Mouse (Mus musculus) kidney, postnatal 25 days (tissue): ENCODE measurements at regions not wholly inside any gene's neighbourhood (a gene's known extent, or its start where the extent isn't known, plus 50 kb on each side); places are given as distances from the start of the nearest gene placed in this dataset.

ENCODE experiments used
- DNase-seq, 2 experiments: peaks; one replicate each; pipeline ENCODE4 v3.0.0; 2021; ENCODE audit warnings: mixed read lengths in 2 of 2

DNA sequence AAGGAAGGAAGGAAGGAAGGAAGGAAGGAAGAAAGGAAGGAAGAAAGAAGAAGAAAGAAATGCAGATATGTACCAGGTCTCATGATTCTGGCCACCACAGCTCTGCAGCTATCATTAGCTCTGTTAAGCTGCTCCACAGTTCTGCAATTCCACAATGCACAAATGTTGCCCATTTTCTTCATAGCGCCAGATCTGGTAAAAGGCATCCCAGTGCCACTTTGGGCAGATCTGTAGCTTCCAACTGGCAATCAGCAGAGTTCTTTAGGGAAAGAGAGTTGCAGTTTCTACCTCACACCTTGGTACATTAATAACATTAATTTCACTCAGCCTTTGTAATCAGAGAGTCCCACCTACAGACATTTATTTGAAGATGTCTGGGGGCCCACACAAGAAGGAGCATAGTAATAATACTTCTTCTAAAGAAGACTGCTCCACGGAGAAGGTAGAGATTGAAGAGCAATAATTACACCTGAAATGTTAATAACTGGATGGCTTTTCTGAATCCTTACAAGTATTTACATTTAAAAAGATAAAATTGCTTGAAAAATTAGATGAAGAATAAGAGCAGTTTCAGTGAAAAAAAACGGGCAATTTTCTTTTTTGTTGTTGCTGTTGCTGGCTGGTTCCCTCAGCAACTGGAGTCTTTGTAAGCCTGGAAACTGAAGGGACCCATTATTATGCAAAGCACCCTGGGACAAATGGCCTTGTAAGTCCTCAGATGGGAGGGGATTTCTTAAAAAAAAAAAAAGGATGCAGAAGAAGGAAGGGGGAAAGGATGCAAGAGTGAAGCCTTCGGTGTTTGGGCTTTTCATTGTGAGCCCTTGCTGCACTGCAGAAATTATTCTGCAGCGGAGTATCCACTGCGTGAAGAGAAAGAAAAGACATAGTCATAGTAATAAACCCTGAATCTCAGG, 418.1 kb upstream of the Nr5a2 start:
- DNase-seq = no peak

DNA sequence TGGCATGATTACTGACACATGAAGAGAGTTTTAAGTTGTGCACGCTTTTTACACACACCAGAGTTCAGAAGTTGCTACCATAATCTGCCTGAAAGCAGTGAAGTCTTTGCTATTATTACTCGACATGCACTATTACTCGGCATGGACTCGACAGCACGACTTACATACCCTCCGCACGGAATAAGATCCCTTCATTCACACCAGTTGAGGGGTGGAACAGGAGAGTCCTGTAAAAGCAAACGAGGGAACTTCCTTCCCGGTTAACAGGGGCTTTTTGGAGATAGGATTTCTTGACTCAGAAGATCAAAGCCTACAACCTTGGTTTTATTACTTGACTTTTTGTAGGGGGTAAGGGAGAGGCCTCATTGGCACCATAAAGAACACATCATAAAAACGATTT, 416.4 kb upstream of the Nr5a2 start:
- DNase-seq = no peak

DNA sequence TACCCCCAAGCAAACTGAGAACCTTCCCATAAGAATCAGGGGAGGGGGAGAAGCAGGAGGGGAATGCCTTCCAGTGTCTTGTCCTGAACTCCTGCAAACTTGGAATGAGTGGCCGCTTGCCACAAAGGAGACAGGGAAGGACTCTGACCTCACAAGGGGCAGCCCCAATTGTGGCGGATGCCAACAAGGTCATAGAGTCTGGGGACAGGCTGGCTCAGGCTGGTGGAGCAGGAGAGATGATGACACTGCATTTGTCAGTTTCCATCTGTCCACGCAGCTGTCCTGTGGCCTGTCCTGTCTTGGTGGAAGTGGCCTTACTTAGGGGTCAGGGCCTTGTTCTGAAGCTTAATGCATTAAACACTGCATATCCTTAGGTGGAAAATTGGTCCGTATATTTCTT, 414.4 kb upstream of the Nr5a2 start:
- DNase-seq = peak in 1 of 2 experiments; percentile 39

DNA sequence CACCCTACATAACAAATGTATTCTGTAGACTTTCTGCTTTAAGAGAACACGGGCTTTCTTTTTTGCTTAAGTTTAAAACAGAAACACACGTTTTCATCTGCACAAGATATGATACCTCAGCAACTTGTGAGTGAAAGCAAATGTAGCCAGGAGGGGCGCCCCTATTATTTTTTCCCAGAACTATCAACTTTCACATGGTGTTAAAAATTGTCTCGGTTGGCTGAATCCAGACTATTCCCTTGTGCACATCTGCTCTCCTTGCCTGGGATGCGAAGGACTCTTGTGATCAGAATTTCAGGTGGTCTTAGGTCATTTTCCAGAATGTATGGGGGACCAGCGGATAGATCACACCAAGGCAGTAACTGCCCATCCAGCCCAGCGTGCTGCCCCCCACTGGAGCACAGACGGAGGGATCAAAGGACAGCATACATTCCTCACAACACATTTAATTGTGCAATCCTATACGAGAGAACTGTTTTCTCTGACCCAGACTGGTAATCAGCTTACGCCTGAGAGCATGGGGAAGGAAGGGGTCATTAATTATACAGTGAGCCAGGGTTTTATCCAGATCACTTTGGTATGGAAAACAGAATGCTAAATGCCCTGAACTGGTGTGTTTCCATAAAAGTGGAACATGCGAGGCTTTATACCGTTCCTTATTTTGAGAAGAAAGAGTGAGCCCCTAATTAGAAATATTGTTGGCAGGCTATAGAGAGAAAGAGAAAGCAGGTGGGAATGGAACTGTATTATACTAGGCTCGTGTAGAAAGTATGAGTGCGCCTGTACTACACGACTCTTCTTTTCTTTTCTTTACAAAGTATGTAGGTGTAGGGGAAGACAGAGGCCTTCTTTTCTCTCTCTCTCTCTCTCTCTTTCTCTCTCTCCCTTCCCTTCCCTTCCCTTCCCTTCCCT, 413.5 kb upstream of the Nr5a2 start:
- no peak for DNase-seq

DNA sequence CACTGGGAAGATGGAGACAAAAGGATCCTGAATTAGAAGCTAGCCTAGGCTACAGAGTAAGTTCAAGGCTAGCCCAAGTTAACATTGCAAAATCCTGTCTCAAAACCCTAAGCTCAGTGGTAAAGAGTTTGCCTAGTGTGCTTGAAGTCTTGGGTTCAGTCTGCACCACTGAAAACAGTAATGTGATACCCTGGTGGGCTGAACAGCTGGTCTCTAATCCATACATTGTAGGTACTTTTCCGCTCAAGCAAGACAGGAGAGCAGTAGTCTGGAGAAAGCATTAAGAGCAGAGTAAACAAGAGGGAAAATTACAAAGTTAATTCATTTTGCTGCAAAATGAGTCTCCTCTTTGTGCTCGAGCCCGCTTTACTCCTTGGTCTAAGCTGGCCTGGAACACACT, 412.0 kb upstream of the Nr5a2 start:
- DNase-seq = no peak

- no peak for DNase-seq
Observed at GRCm38 (mm10) chr1:137364396-137364795, 404.1 kb upstream of the Nr5a2 start.

- no peak for DNase-seq
Observed at GRCm38 (mm10) chr1:137363969-137364368, 403.7 kb upstream of the Nr5a2 start.

- DNase-seq = no peak
Observed at GRCm38 (mm10) chr1:137363561-137363960, 403.3 kb upstream of the Nr5a2 start.

GRCm38 (mm10) chr1:137360688-137361570, 400.7 kb upstream of the Nr5a2 start:
- DNase-seq = no peak

DNA sequence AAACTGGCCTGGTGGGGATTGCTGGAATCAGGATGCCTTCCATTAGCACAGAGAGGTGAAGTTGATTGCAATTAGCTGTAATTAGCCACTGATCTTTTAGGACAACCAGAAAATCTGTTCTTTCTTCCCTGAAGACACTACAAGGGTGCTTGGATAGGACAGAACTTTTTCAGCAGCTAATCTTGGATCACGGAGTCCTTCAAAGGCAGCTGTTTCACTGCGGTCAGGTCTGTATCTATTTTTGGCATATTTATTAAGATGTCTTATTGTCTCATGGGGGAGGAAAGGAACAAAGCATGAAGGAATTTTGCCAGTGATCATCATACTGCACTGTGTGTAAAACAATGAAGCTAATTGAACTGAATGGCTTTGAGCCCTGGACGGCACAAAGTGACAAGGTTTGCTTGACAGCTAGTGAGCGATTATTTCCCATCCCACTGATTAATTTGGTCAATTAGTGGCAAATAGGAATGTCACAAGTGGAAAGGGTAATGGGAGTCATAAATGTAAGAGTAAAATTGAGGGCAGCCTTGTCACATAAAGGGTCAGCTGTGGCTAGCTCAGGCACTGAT, 395.8 kb upstream of the Nr5a2 start:
- DNase-seq = no peak

DNA sequence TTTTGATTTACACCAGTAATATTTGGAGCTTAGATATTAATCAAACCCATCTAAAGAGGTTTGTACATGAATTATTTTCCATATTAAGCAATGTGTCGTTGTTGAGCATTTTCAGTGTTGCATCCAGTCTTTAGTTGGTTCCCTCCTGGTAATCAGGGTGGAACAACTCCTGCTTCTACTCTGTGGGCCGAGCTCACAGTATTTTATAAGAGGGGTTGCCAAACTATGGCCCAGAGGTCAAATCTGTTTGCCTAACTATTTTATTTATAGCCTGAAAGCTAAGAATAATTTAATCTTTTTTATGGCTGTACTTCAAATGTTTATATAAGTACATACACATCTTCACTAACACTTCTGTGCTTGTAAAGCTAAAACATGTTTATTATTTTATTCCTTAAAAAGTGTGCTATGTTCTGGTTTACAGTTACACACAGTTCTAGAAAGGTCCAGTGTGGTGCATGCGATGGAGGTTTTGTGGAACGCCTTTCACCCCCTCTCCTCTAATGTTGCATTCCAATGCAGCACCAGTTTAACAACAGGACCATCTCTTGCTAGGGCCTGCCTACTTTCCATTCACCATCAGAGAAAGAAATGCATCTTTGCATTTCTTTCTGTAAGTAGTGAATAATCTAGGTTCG, 392.3 kb upstream of the Nr5a2 start:
- DNase-seq = no peak

DNA sequence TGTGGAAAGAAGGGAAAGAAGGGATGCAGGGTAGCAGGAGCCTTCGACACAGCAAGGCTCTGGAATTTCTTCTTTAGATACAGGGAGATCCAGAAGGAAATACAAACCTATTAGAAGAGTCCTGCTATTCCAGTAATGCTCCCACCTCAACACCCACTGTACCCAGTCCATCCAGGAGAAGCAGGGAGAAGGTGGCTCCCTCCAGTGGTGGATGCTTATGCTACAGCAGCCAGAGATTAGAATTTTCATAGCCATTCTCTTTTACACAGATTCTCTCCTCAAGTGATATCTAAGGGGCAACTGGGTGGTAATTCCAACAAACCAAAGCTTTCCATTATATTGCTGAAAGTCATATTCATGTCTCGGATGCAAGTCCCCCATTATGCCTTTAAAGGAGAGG, 373.9 kb upstream of the Nr5a2 start:
- DNase-seq = no peak

- DNase-seq = peak in 1 of 2 experiments; percentile 13
Observed at GRCm38 (mm10) chr1:137332108-137332769, 372.0 kb upstream of the Nr5a2 start.

GRCm38 (mm10) chr1:137331746-137332107, 371.5 kb upstream of the Nr5a2 start:
- no peak for DNase-seq

- peak; percentile 49 to 58 for DNase-seq
Observed at GRCm38 (mm10) chr1:137330634-137331033, 370.4 kb upstream of the Nr5a2 start.

DNA sequence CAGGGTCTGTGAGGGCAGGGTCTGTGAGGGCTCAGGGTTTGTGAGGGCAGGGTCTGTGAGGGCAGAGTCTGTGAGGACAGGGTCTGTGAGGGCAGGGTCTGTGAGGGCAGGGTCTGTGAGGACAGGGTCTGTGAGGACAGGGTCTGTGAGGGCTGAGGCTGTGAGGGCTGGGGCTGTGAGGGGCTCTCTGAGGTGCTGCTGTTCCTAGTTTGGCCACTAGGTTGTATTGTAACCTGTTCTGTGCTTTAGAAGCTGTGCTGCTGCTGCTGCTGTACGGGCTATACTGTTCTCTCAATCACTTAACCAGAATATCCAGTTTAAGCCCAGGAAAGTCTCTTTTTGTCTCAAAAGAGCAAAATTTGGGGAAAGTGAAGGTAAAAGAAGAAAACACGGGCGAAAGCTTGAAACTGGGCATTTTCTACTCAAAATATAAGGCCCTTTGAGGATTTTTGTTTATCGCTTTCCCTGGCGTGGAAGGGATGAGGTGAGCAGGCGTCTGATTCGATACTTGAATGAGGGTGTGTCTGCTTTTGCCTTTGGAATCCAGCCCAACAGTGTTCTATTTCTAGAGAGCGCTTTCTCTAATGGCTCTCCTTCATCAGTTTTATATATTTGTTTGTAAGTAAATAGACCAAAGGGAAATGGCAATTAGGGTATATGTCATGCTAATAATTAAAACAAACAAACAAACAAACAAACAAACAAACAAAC, 363.8 kb upstream of the Nr5a2 start:
- DNase-seq = peak in 1 of 2 experiments; percentile 30

DNA sequence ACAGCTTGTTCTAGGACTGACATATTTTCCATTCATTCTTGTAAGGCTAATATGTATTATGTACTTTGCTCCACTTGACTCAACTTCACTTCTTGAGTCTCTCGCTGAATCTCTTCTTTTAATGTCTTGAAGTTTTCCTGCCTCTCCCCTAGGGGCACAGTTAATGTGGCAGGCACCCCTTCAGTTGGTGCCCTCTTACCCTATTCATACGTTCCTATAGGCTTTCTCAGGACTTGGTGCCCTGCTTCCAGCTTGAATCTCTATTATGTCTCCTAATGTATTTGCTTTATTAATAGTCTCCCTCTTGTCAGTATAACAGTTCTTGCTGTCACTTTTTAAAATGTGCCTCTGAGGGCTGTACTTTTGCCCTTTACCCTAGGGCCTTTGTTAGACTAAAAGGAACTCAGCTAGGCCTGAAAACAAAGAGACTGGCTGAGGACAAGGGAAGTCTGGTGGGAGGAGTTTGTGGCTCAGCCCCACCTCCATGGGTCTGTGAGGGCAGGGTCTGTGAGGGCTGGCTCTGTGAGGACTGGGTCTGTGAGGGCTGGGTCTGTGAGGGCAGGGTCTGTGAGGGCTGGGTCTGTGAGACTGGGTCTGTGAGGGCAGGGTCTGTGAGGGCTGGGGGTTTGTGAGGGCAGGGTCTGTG, 362.9 kb upstream of the Nr5a2 start:
- DNase-seq = no peak

DNA sequence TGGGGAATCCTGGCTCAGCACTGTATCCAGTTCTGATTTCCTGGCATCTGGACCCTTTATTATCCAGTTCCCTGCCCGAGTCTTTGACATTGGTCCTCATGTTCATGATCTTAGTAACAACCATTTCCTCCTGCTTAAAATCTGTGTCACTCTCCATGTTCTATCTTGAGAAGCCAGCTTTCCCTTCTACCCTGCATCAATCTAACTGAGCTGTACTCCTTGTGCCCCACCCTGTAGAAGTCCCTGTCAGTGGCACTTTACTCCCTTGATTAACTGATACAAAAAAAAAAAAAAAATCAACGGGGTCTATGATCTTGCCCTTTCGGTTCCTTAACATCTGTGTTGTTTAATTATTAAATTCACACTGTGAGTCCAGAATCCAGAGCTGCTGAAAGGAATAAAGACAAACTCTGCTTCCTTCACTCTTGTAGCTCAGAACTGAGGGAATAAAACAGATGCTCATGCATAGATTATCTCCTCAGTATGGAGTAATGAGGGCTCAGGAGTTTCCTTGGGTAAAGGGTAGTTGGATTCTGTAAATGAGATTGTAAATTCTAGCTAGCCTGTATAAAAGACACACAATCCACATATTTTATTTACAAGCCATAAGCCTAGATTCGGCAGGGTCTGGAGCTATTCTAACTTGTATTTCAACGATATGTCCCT, 342.6 kb upstream of the Nr5a2 start:
- DNase-seq = no peak

DNA sequence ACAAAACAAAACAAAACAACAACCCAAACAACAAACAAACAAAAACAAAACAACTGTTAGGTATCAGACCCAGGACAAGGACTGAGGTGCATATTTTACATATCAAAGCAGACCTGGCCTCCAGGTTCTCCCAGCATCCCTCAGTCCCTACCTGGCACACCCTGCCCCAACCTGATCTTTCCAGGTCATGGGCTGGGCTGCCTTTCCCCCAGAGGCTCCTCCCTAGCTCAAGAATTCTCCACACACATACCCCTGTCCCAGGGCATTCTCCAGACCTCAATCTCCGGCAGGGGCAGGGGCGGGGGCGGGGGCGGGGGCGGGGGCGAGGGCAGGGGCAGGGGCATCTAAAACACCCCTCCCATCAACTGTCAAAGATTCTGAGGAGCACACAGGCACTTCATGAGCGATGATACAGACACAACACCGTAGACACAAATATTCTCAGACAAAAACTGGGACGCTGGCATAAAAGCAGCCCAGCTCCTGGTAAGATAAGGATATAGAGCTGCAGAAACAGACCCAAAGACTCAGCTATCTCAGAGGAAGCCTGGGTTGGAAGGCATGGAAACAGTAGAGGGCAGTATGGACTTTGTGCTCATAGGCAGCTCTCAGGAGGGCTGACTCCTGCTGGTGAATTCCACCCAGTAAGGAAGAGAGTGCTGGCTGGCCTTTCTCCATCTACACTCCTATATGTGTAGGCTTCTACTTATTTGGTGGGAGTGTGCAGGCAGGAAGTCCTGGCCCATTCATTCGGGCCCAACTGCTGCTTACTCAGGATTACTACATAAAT, 337.7 kb upstream of the Nr5a2 start:
- no peak for DNase-seq
